Mouse (Mus musculus) retina, postnatal 1 day (tissue): Measurements from ENCODE around the gene Jaml.

ENCODE experiments used
- DNase-seq: peaks from one replicate; pipeline ENCODE4 v3.0.0-alpha.2; 2012

The Jaml gene

GRCm38 (mm10) chr9:45122209-45122761, 43.3 kb downstream of the Jaml start:
- peak; percentile 32 for DNase-seq

- no peak for DNase-seq
Observed at GRCm38 (mm10) chr9:45125211-45125610, 46.2 kb downstream of the Jaml start.

- DNase-seq = no peak
Observed at GRCm38 (mm10) chr9:45126941-45127340, 48.0 kb downstream of the Jaml start.

GRCm38 (mm10) chr9:45130119-45130518, 51.1 kb downstream of the Jaml start:
- no peak for DNase-seq

GRCm38 (mm10) chr9:45133484-45134310, 54.7 kb downstream of the Jaml start:
- peak; percentile 52 for DNase-seq

GRCm38 (mm10) chr9:45136442-45137169, 57.6 kb downstream of the Jaml start:
- DNase-seq = no peak

- peak; percentile 68 for DNase-seq
Observed at GRCm38 (mm10) chr9:45138191-45139032, 59.4 kb downstream of the Jaml start, which contains the start of gene Scn4b. Gene Scn4b (plus strand): TSS chr9:45138395.

- no peak for DNase-seq
Observed at GRCm38 (mm10) chr9:45139082-45139481, 60.1 kb downstream of the Jaml start.

GRCm38 (mm10) chr9:45140945-45141344, 62.0 kb downstream of the Jaml start:
- peak; percentile 38 for DNase-seq

- no peak for DNase-seq
Observed at GRCm38 (mm10) chr9:45142686-45143085, 63.7 kb downstream of the Jaml start.

GRCm38 (mm10) chr9:45145533-45146266, 66.7 kb downstream of the Jaml start:
- peak; percentile 28 for DNase-seq

- peak; percentile 77 for DNase-seq
Observed at GRCm38 (mm10) chr9:45146267-45146597, 67.2 kb downstream of the Jaml start.

- no peak for DNase-seq
Observed at GRCm38 (mm10) chr9:45150933-45151332, 72.0 kb downstream of the Jaml start.

GRCm38 (mm10) chr9:45153361-45153760, 74.4 kb downstream of the Jaml start:
- DNase-seq = no peak
